Mouse (Mus musculus) liver, embryonic 12.5 days (tissue): Measurements from ENCODE around the gene Fam76b. TPM values are rescaled to one million over a fixed set of nuclear protein-coding genes. Genes with fewer than 3 reads are reported as not detected.

Source experiments
- ATAC-seq: fragments of 200-750 bp; cut with Nextera tagmentation; 2 replicates; pipeline ENCODE4 v1.8.0; 2017; ENCODE audit warnings: moderate number of reproducible peaks, mild to moderate bottlenecking, moderate library complexity
- H3K27ac ChIP-seq: fragments of 300-500 bp; sonication (generic); 2 replicates; pipeline ENCODE4 v1.5.1; 2016; ENCODE audit warnings: mild to moderate bottlenecking
- H3K27me3 ChIP-seq: fragments of 300-500 bp; sonication (generic); replicated peaks from 2 replicates; pipeline ENCODE4 v1.6.1; 2016; ENCODE audit warnings: mild to moderate bottlenecking, moderate library complexity
- H3K36me3 ChIP-seq: fragments of 300-500 bp; sonication (generic); 2 replicates; pipeline ENCODE4 v1.6.1; 2016; ENCODE audit warnings: mild to moderate bottlenecking, moderate library complexity
- H3K4me1 ChIP-seq: fragments of 300-500 bp; sonication (generic); 2 replicates; pipeline ENCODE4 v1.6.1; 2016
- H3K4me2 ChIP-seq: fragments of 300-500 bp; sonication (generic); 2 replicates; pipeline ENCODE4 v1.6.1; 2016; ENCODE audit warnings: mild to moderate bottlenecking, moderate library complexity
- H3K4me3 ChIP-seq: fragments of 300-500 bp; sonication (generic); 2 replicates; pipeline ENCODE4 v1.5.1; 2016; ENCODE audit warnings: mild to moderate bottlenecking, moderate library complexity
- H3K9ac ChIP-seq: fragments of 300-500 bp; sonication (generic); 2 replicates; pipeline ENCODE4 v1.6.1; 2016; ENCODE audit warnings: mild to moderate bottlenecking, moderate library complexity
- H3K9me3 ChIP-seq: fragments of 300-500 bp; sonication (generic); replicated peaks from 2 replicates; pipeline ENCODE4 v1.6.1; 2016; ENCODE audit warnings: mild to moderate bottlenecking, moderate library complexity
- WGBS: fragments of 180-500 bp; shearing (Covaris S2); methylation state at CpG from one replicate; pipeline ENCODE4 v1.1.7; 2016; ENCODE audit not compliant: insufficient replicate concordance; 5-methylcytosine and 5-hydroxymethylcytosine counted together
- polyA plus RNA-seq: library from polyadenylated mRNA; unstranded; fragments of >200 nt; fragmentation: Nextera tagmentation; extraction: Ambion mirVana; gene quantifications from 2 replicates; pipeline ENCODE4 v1.2.1, GENCODE M21; 2016

The Fam76b gene
- polyA plus RNA-seq, 1 experiment from 2014 or later = 14.3 TPM

GRCm38 (mm10) chr9:13826832-13827405 lies 597 bp upstream of the Fam76b start, which contains the start of gene Cep57:
Gene Cep57 (minus strand): TSS chr9:13827107.
- Histone ChIP-seq H3K27ac (peak within 1 kb of the TSS; percentile 99), H3K4me3 (peak within 1 kb of the TSS; percentile 92), H3K9ac (peak within 1 kb of the TSS; percentile 94), H3K4me2 (peak within 1 kb of the TSS; percentile 82), H3K27me3 (no peaks in the 10 kb centered on the region), H3K9me3 (no peaks in the 10 kb centered on the region), H3K36me3 (peaks cover 40% of the 10 kb centered on the region), H3K4me1 (peaks cover 39% of the 10 kb centered on the region)
- under 1% methylated on average over 44 of the region's 44 CpGs for WGBS
- ATAC-seq = peak; percentile 84

GRCm38 (mm10) chr9:13828087-13828441 lies 548 bp downstream of the Fam76b start:
- 1% methylated on average over 23 of the region's 23 CpGs for WGBS
- no peaks in the 10 kb centered on the region for H3K27me3 ChIP-seq
- H3K9me3 ChIP-seq = no peaks in the 10 kb centered on the region
- peaks cover 41% of the 10 kb centered on the region for H3K36me3 ChIP-seq
- peak overlapping the region; percentile 89 for H3K9ac ChIP-seq
- peak overlapping the region; percentile 82 for H3K4me2 ChIP-seq
- H3K4me3 ChIP-seq = peak overlapping the region; percentile 92
- H3K4me1 ChIP-seq = peaks cover 31% of the 10 kb centered on the region
- peak; percentile 36 for ATAC-seq
- H3K27ac ChIP-seq = peak overlapping the region; percentile 94

- H3K27ac ChIP-seq = no peak overlapping the region
- H3K4me2 ChIP-seq = no peak overlapping the region
- WGBS = 69% methylated on average over 3 of the region's 3 CpGs
- no peaks in the 10 kb centered on the region for H3K27me3 ChIP-seq
- peaks cover 5% of the 10 kb centered on the region; the same call in 1 of the 2 replicates for H3K4me1 ChIP-seq
- no peaks in the 10 kb centered on the region for H3K9me3 ChIP-seq
- peaks cover 91% of the 10 kb centered on the region for H3K36me3 ChIP-seq
- no peak overlapping the region for H3K4me3 ChIP-seq
- no peak overlapping the region for H3K9ac ChIP-seq
- ATAC-seq = no peak
Observed at GRCm38 (mm10) chr9:13835256-13835655, 7.7 kb downstream of the Fam76b start.

- Histone ChIP-seq H3K4me3 (no peak overlapping the region), H3K9ac (no peak overlapping the region), H3K36me3 (peaks cover 92% of the 10 kb centered on the region), H3K4me2 (no peak overlapping the region), H3K27me3 (no peaks in the 10 kb centered on the region), H3K4me1 (no peaks in the 10 kb centered on the region), H3K27ac (no peak overlapping the region), H3K9me3 (no peaks in the 10 kb centered on the region)
- 44% methylated on average over 2 of the region's 2 CpGs for WGBS
- ATAC-seq = no peak
Observed at GRCm38 (mm10) chr9:13836726-13837125, 9.2 kb downstream of the Fam76b start.

GRCm38 (mm10) chr9:13847591-13847990 lies 20.1 kb downstream of the Fam76b start:
- Histone ChIP-seq H3K9me3 (no peaks in the 10 kb centered on the region), H3K4me1 (no peaks in the 10 kb centered on the region), H3K27me3 (no peaks in the 10 kb centered on the region), H3K9ac (no peak overlapping the region), H3K4me3 (no peak overlapping the region), H3K27ac (no peak overlapping the region), H3K4me2 (no peak overlapping the region), H3K36me3 (peaks cover 35% of the 10 kb centered on the region)
- ATAC-seq = no peak
- 74% methylated on average over 3 of the region's 3 CpGs for WGBS

GRCm38 (mm10) chr9:13848481-13849480 lies 21.3 kb downstream of the Fam76b start:
- H3K4me1 ChIP-seq = no peaks in the 10 kb centered on the region
- ATAC-seq = no peak
- no peak overlapping the region for H3K4me2 ChIP-seq
- H3K9ac ChIP-seq = no peak overlapping the region
- no peaks in the 10 kb centered on the region for H3K9me3 ChIP-seq
- no peak overlapping the region for H3K4me3 ChIP-seq
- 78% methylated on average over 10 of the region's 10 CpGs for WGBS
- no peaks in the 10 kb centered on the region for H3K27me3 ChIP-seq
- peaks cover 23% of the 10 kb centered on the region for H3K36me3 ChIP-seq
- no peak overlapping the region for H3K27ac ChIP-seq

GRCm38 (mm10) chr9:13853876-13854275 lies 26.4 kb downstream of the Fam76b start:
- H3K4me1 ChIP-seq = no peaks in the 10 kb centered on the region
- H3K36me3 ChIP-seq = no peaks in the 10 kb centered on the region
- H3K4me2 ChIP-seq = no peak overlapping the region
- ATAC-seq = no peak
- H3K9me3 ChIP-seq = no peaks in the 10 kb centered on the region
- WGBS = 42% methylated on average over 3 of the region's 3 CpGs
- no peak overlapping the region for H3K27ac ChIP-seq
- H3K4me3 ChIP-seq = no peak overlapping the region
- no peak overlapping the region for H3K9ac ChIP-seq
- H3K27me3 ChIP-seq = no peaks in the 10 kb centered on the region

GRCm38 (mm10) chr9:13856247-13856646 lies 28.7 kb downstream of the Fam76b start:
- Histone ChIP-seq H3K4me2 (no peak overlapping the region), H3K27me3 (no peaks in the 10 kb centered on the region), H3K27ac (no peak overlapping the region), H3K4me3 (no peak overlapping the region), H3K4me1 (no peaks in the 10 kb centered on the region), H3K36me3 (no peaks in the 10 kb centered on the region), H3K9ac (no peak overlapping the region), H3K9me3 (no peaks in the 10 kb centered on the region)
- ATAC-seq = no peak
- WGBS = 48% methylated on average over 1 of the region's 1 CpGs

- ATAC-seq = no peak
- Histone ChIP-seq H3K9me3 (no peaks in the 10 kb centered on the region), H3K27ac (no peak overlapping the region), H3K27me3 (no peaks in the 10 kb centered on the region), H3K36me3 (no peaks in the 10 kb centered on the region), H3K4me3 (no peak overlapping the region), H3K9ac (no peak overlapping the region), H3K4me2 (no peak overlapping the region), H3K4me1 (no peaks in the 10 kb centered on the region)
- 60% methylated on average over 4 of the region's 4 CpGs for WGBS
Observed at GRCm38 (mm10) chr9:13856777-13857176, 29.3 kb downstream of the Fam76b start.

- no peaks in the 10 kb centered on the region for H3K9me3 ChIP-seq
- no peaks in the 10 kb centered on the region for H3K27me3 ChIP-seq
- WGBS = 41% methylated on average over 2 of the region's 2 CpGs
- no peak overlapping the region for H3K9ac ChIP-seq
- no peak for ATAC-seq
- H3K4me1 ChIP-seq = no peaks in the 10 kb centered on the region
- H3K4me3 ChIP-seq = no peak overlapping the region
- no peak overlapping the region for H3K4me2 ChIP-seq
- no peak overlapping the region for H3K27ac ChIP-seq
- H3K36me3 ChIP-seq = no peaks in the 10 kb centered on the region
Observed at GRCm38 (mm10) chr9:13867646-13868045, 40.1 kb downstream of the Fam76b start.

- H3K27me3 ChIP-seq = no peaks in the 10 kb centered on the region; the same call in 1 of the 2 replicates
- H3K4me1 ChIP-seq = no peaks in the 10 kb centered on the region
- H3K4me3 ChIP-seq = no peak overlapping the region
- ATAC-seq = no peak
- no peak overlapping the region for H3K27ac ChIP-seq
- H3K9me3 ChIP-seq = no peaks in the 10 kb centered on the region
- no peaks in the 10 kb centered on the region for H3K36me3 ChIP-seq
- 65% methylated on average over 7 of the region's 7 CpGs for WGBS
- H3K4me2 ChIP-seq = no peak overlapping the region
- no peak overlapping the region for H3K9ac ChIP-seq
Observed at GRCm38 (mm10) chr9:13871631-13872030, 44.1 kb downstream of the Fam76b start.

- ATAC-seq = no peak
- Histone ChIP-seq H3K27ac (no peak overlapping the region), H3K9me3 (no peaks in the 10 kb centered on the region), H3K36me3 (no peaks in the 10 kb centered on the region), H3K4me2 (no peak overlapping the region), H3K4me3 (no peak overlapping the region), H3K27me3 (peaks cover 4% of the 10 kb centered on the region; the same call in 1 of the 2 replicates), H3K4me1 (no peaks in the 10 kb centered on the region), H3K9ac (no peak overlapping the region)
- WGBS = 29% methylated on average over 2 of the region's 2 CpGs
Observed at GRCm38 (mm10) chr9:13874359-13874758, 46.8 kb downstream of the Fam76b start.
